Mouse (Mus musculus): Measurements from ENCODE around the gene Klhl31. TPM values are rescaled to one million over a fixed set of nuclear protein-coding genes. Genes with fewer than 3 reads are reported as not detected.

Gene Klhl31
- polyA plus RNA-seq, 1 experiment from 2014 or later = 0.36 TPM

DNA sequence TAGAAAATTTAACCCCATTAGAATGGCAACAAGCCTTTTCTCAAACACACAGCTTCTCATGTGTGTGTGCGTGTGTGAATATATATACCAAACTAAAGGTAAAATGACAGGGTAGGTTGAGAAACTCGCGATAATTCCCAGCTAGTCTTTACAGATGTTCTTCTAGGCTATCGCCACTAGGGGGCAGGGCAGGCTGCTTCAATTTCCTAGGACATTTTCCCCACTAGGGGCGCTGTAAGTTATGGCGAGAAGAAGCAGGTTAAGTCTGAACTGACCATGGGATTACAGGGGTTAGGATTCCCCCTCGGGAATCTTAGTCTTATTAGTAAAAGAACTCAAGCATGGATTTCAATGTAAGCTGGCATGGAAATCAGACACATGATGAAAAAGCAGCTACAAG, 39.9 kb upstream of the Klhl31 start:
- peak; percentile 77 for DNase-seq (ENCODE audit: low spot score)
- TF ChIP-seq CTCF (IDR thresholded peaks at IDR 0.05) (peak; percentile 100), EP300 (IDR thresholded peaks at IDR 0.05) (no peak)
- no peak overlapping the region for H3K4me3 ChIP-seq (ENCODE audit: low read depth, low read length)
- no peaks in the 10 kb centered on the region for H3K4me1 ChIP-seq (ENCODE audit: insufficient read depth, low read depth, low read length)
- WGBS = 24% methylated on average over 7 of the region's 7 CpGs
- no peak overlapping the region for H3K4me2 ChIP-seq (replicated peaks; ENCODE audit: low read depth, low read length)
- H3K9me3 ChIP-seq (ENCODE audit: low read length) = no peaks in the 10 kb centered on the region
- no peak for ATAC-seq
- no peak overlapping the region for H3K27ac ChIP-seq (ENCODE audit: low read length)
- no peaks in the 10 kb centered on the region for H3K36me3 ChIP-seq (ENCODE audit: insufficient read depth, low read length)
- H3K9ac ChIP-seq (replicated peaks; ENCODE audit: low read depth) = no peak overlapping the region
- H3K27me3 ChIP-seq (replicated peaks; ENCODE audit: insufficient read depth, low read length) = no peaks in the 10 kb centered on the region

DNA sequence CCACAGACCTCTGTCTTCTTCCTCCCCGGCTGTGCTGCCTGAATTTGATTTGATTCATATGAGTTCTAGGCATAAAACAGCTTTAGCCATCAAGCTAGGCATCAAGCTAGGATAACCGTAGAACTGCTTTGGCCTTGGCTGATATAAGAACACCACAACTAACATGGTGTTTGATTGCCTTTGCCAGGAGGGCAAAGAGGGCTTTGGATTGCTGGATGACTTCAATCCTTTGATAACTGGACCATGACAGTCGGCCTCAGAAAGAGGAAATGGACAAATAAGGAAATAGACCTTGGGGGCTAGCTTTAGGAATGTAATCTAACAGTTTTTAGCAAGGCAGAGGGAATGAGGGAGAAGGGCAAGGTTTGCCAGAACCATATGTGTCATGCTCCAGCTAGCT, 37.7 kb upstream of the Klhl31 start:
- TF ChIP-seq EP300 (IDR thresholded peaks at IDR 0.05) (no peak), CTCF (IDR thresholded peaks at IDR 0.05) (no peak)
- 63% methylated on average over 3 of the region's 3 CpGs for WGBS
- DNase-seq (ENCODE audit: low spot score) = no peak

DNA sequence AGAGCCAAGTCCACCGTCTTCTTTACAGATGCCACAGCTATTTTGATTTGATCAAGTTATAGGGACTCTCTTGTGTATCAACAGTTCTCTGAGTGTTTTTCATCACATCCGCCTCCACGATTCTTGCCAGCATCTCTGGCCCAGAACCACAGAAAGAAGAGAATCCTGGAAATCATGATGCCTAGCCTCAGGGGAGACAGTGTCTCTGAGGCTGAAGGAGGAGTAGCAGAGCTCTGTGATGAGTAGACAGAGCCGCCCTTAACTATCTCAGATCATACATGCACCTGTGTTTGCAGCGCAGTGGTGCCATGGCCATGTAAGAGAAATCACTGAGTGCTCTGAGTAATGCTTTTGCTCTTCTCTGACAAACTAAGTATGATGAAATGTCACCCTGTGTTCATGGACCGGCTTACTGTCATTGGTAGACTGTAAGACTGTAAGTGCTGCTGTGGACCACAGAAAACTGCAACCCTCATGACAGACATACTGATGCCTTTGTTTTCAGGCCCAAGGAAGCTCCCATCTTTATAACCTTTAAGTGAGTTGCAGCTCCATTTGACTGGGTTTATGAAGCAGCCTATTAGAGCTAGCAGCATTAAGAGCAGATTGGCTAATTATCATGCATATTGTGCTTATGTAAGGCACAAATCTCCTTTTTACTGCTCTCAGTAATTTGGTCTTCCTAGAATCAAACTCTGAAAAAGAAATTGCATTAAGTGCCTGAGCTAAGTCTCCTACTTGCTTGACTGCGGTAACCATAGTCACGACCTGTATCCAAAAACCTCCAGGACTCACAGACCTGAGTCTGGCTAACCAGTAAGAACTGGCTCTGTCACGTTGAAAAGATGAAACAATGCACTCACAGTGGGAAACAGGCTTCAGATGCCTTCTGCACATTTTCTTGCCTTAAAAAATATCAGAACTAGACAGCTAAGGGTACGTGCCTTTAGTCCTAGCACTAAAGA, 33.7 kb upstream of the Klhl31 start:
- ATAC-seq = no peak
- H3K4me2 ChIP-seq (replicated peaks; ENCODE audit: low read depth, low read length) = no peak overlapping the region
- no peak overlapping the region for H3K27ac ChIP-seq (ENCODE audit: low read length)
- H3K9me3 ChIP-seq (ENCODE audit: low read length) = no peaks in the 10 kb centered on the region
- H3K4me1 ChIP-seq (ENCODE audit: insufficient read depth, low read depth, low read length) = no peaks in the 10 kb centered on the region
- TF ChIP-seq CTCF (IDR thresholded peaks at IDR 0.05) (no peak), EP300 (IDR thresholded peaks at IDR 0.05) (no peak)
- H3K36me3 ChIP-seq (ENCODE audit: insufficient read depth, low read length) = no peaks in the 10 kb centered on the region
- 81% methylated on average over 10 of the region's 10 CpGs for WGBS
- H3K27me3 ChIP-seq (replicated peaks; ENCODE audit: insufficient read depth, low read length) = no peaks in the 10 kb centered on the region
- no peak overlapping the region for H3K9ac ChIP-seq (replicated peaks; ENCODE audit: low read depth)
- no peak for DNase-seq (ENCODE audit: low spot score)
- no peak overlapping the region for H3K4me3 ChIP-seq (ENCODE audit: low read depth, low read length)

More for the DNA sequence above, 37.7 kb upstream of the Klhl31 start:
- Histone ChIP-seq H3K9ac (replicated peaks; ENCODE audit: low read depth) (no peak overlapping the region), H3K4me2 (replicated peaks; ENCODE audit: low read depth, low read length) (no peak overlapping the region), H3K4me1 (ENCODE audit: insufficient read depth, low read depth, low read length) (no peaks in the 10 kb centered on the region), H3K9me3 (ENCODE audit: low read length) (no peaks in the 10 kb centered on the region), H3K4me3 (ENCODE audit: low read depth, low read length) (no peak overlapping the region), H3K27me3 (replicated peaks; ENCODE audit: insufficient read depth, low read length) (no peaks in the 10 kb centered on the region), H3K36me3 (ENCODE audit: insufficient read depth, low read length) (no peaks in the 10 kb centered on the region), H3K27ac (ENCODE audit: low read length) (no peak overlapping the region)
- ATAC-seq = no peak

DNA sequence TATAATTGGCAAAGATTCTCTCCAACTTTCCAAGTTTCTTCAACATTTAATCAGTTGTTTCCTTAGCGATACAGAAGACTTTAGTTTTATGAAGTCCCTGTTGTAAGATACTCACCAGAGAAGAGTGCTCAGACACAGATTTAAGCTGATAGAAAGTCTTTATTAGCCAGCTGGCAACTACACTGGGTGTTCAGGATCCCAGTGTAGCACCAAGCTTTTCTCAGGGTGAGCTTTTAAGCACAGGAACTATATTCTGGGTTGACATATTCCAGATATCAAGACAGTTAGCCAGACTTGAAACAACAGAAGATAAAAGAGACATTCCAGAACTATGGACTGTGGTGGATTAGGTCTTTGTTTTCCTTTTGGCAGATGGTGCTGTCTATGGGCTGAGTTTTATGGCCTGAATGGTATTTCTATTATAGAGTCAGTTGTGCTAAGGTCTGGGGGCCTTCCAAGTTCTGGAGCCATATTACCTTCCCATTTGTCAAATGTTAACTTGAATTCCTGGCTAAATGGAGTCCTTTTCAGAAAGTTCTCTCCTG, 32.3 kb upstream of the Klhl31 start:
- H3K36me3 ChIP-seq (ENCODE audit: insufficient read depth, low read length) = no peaks in the 10 kb centered on the region
- no peak overlapping the region for H3K4me2 ChIP-seq (replicated peaks; ENCODE audit: low read depth, low read length)
- H3K4me1 ChIP-seq (ENCODE audit: insufficient read depth, low read depth, low read length) = no peaks in the 10 kb centered on the region
- H3K27ac ChIP-seq (ENCODE audit: low read length) = no peak overlapping the region
- DNase-seq (ENCODE audit: low spot score) (no peak), ATAC-seq (no peak)
- H3K9ac ChIP-seq (replicated peaks; ENCODE audit: low read depth) = no peak overlapping the region
- no peak overlapping the region for H3K4me3 ChIP-seq (ENCODE audit: low read depth, low read length)
- no peaks in the 10 kb centered on the region for H3K9me3 ChIP-seq (ENCODE audit: low read length)
- TF ChIP-seq EP300 (IDR thresholded peaks at IDR 0.05) = no peak
- no peak for TF ChIP-seq CTCF (IDR thresholded peaks at IDR 0.05)
- WGBS = 89% methylated on average over 1 of the region's 1 CpGs
- H3K27me3 ChIP-seq (replicated peaks; ENCODE audit: insufficient read depth, low read length) = no peaks in the 10 kb centered on the region

DNA sequence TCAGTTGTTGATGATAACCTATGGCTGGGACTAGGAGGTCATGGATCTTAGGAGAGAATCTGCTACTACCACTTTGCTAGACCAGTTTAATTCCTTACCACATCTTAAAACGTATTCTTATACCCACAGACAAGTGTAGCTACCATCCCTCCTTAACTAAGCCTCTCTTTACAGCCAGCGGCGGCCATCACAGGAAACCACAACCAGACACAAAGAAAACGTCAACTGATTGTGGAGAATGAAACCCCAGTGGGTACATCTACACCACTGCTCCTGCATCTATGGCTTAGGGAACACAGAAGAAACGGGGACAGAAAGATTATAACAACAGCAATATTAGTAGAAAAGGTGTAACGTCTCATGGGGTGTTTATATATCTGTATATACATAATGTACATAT, 29.0 kb upstream of the Klhl31 start:
- DNase-seq (ENCODE audit: low spot score) = no peak
- no peak for ATAC-seq
- Histone ChIP-seq H3K27me3 (replicated peaks; ENCODE audit: insufficient read depth, low read length) (no peaks in the 10 kb centered on the region), H3K9ac (replicated peaks; ENCODE audit: low read depth) (no peak overlapping the region), H3K9me3 (ENCODE audit: low read length) (no peaks in the 10 kb centered on the region), H3K4me2 (replicated peaks; ENCODE audit: low read depth, low read length) (no peak overlapping the region), H3K4me1 (ENCODE audit: insufficient read depth, low read depth, low read length) (no peaks in the 10 kb centered on the region), H3K27ac (ENCODE audit: low read length) (no peak overlapping the region), H3K36me3 (ENCODE audit: insufficient read depth, low read length) (no peaks in the 10 kb centered on the region), H3K4me3 (ENCODE audit: low read depth, low read length) (no peak overlapping the region)
- WGBS = 71% methylated on average over 6 of the region's 6 CpGs
- TF ChIP-seq EP300 (IDR thresholded peaks at IDR 0.05) (no peak), CTCF (IDR thresholded peaks at IDR 0.05) (no peak)

DNA sequence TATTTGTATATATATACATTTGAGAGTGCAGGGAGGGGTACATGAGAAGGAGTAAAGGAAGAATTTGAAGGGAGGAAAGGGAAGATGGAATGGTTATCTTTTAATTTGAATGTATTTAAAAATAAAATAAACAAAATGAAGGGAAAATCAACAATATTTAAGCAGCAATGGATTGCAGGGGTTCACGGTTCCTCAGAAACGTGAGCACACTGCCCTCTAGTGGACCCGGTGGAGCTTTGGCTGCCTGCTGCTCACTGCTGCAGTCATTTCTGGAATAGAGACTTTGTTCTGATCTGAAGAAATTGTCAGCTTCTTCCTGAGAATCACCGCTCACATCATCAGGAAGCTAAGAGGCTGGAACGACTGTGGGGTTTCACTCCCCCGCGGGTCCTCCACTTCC, 28.5 kb upstream of the Klhl31 start:
- Histone ChIP-seq H3K4me3 (ENCODE audit: low read depth, low read length) (no peak overlapping the region), H3K9ac (replicated peaks; ENCODE audit: low read depth) (no peak overlapping the region), H3K36me3 (ENCODE audit: insufficient read depth, low read length) (no peaks in the 10 kb centered on the region), H3K4me2 (replicated peaks; ENCODE audit: low read depth, low read length) (no peak overlapping the region), H3K4me1 (ENCODE audit: insufficient read depth, low read depth, low read length) (no peaks in the 10 kb centered on the region), H3K9me3 (ENCODE audit: low read length) (no peaks in the 10 kb centered on the region), H3K27ac (ENCODE audit: low read length) (no peak overlapping the region), H3K27me3 (replicated peaks; ENCODE audit: insufficient read depth, low read length) (no peaks in the 10 kb centered on the region)
- WGBS = 18% methylated on average over 5 of the region's 7 CpGs
- DNase-seq (ENCODE audit: low spot score) (peak; percentile 50), ATAC-seq (no peak)
- TF ChIP-seq CTCF (IDR thresholded peaks at IDR 0.05) = peak; percentile 66
- no peak for TF ChIP-seq EP300 (IDR thresholded peaks at IDR 0.05)

All from lung, postnatal 0 days (tissue).